Mouse (Mus musculus) hindbrain, embryonic 14.5 days (tissue): Measurements from ENCODE around the gene C1rl. TPM values are rescaled to one million over a fixed set of nuclear protein-coding genes. Genes with fewer than 3 reads are reported as not detected.
"Not testable (repeated sequence)": the region's sequence is repeated elsewhere in the genome, so short reads cannot be mapped to it uniquely, and the experiment has no call there.

Source experiments
- ATAC-seq: fragments of 200-750 bp; cut with Nextera tagmentation; 2 replicates; pipeline ENCODE4 v1.8.0; 2017; ENCODE audit warnings: moderate number of reproducible peaks, mild to moderate bottlenecking, moderate TSS enrichment, moderate library complexity; ENCODE audit not compliant: low FRiP score
- DNase-seq: peaks from one replicate; pipeline ENCODE4 v3.0.0-alpha.2; 2015; ENCODE audit warnings: low spot score
- H3K27ac ChIP-seq: fragments of 300-500 bp; sonication (generic); 2 replicates; pipeline ENCODE4 v1.5.1; 2014; ENCODE audit warnings: mild to moderate bottlenecking, moderate library complexity
- H3K27me3 ChIP-seq: fragments of 300-500 bp; sonication (generic); 2 replicates; pipeline ENCODE4 v1.6.1; 2014; ENCODE audit warnings: mild to moderate bottlenecking, low read length, mixed read lengths; ENCODE audit not compliant: control insufficient read depth, insufficient read depth
- H3K36me3 ChIP-seq: fragments of 300-500 bp; sonication (generic); replicated peaks from 2 replicates; pipeline ENCODE4 v1.6.1; 2014; ENCODE audit not compliant: control insufficient read depth, insufficient read depth
- H3K4me1 ChIP-seq: fragments of 300-500 bp; sonication (generic); replicated peaks from 2 replicates; pipeline ENCODE4 v1.6.1; 2014; ENCODE audit warnings: antibody characterized with exemption, low read length, mixed read lengths; ENCODE audit not compliant: control insufficient read depth, insufficient read depth
- H3K4me2 ChIP-seq: fragments of 300-500 bp; sonication (generic); replicated peaks from 2 replicates; pipeline ENCODE4 v1.6.1; 2014; ENCODE audit warnings: mild to moderate bottlenecking, moderate library complexity
- H3K4me3 ChIP-seq: fragments of 300-500 bp; sonication (generic); replicated peaks from 2 replicates; pipeline ENCODE4 v1.5.1; 2014; ENCODE audit warnings: mild to moderate bottlenecking, low read length
- H3K9ac ChIP-seq: fragments of 300-500 bp; sonication (generic); 2 replicates; pipeline ENCODE4 v1.6.1; 2014
- H3K9me3 ChIP-seq: fragments of 300-500 bp; sonication (generic); 2 replicates; pipeline ENCODE4 v1.6.1; 2016; ENCODE audit warnings: low read length; ENCODE audit not compliant: control insufficient read depth
- WGBS: fragments of 180-500 bp; shearing (Covaris S2); extraction: QIAGEN DNeasy Blood & Tissue Kit; methylation state at CpG from one replicate; pipeline ENCODE4 v1.1.7; 2014; 5-methylcytosine and 5-hydroxymethylcytosine counted together
- polyA plus RNA-seq: library from polyadenylated mRNA; unstranded; fragments of >200 nt; fragmentation: Nextera tagmentation; extraction: Ambion mirVana; gene quantifications from 2 replicates; pipeline ENCODE4 v1.2.1, GENCODE M21; 2014

C1rl gene
- polyA plus RNA-seq, 1 experiment from 2014 or later, result 0.31 TPM

DNA sequence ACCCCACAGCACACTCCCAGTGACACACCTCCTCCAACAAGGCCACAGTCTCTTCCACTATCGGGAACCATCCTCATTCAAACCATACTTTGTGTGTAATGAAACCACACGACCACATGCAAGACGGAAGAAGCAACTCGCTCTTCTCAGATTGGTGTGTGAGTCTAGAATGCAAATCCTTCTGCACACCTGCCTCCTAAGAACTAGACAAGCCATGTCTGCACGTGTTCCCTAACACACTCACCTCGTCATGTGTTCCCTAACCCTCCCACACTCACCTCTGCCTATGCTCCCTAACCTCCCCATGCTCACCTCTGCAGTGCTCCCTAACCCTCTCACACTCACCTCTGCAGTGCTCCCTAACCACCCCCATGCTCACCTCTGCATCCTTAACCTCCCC lies 1.5 kb upstream of the C1rl start:
- no peaks in the 10 kb centered on the region for H3K9me3 ChIP-seq
- no peak overlapping the region for H3K4me2 ChIP-seq
- no peak overlapping the region for H3K9ac ChIP-seq
- no peaks in the 10 kb centered on the region for H3K27me3 ChIP-seq
- no peak overlapping the region for H3K4me3 ChIP-seq
- no peaks in the 10 kb centered on the region for H3K4me1 ChIP-seq
- no peaks in the 10 kb centered on the region for H3K36me3 ChIP-seq
- H3K27ac ChIP-seq, result no peak overlapping the region
- 84% methylated on average over 6 of the region's 6 CpGs for WGBS
- no peak for DNase-seq
- ATAC-seq, result no peak

DNA sequence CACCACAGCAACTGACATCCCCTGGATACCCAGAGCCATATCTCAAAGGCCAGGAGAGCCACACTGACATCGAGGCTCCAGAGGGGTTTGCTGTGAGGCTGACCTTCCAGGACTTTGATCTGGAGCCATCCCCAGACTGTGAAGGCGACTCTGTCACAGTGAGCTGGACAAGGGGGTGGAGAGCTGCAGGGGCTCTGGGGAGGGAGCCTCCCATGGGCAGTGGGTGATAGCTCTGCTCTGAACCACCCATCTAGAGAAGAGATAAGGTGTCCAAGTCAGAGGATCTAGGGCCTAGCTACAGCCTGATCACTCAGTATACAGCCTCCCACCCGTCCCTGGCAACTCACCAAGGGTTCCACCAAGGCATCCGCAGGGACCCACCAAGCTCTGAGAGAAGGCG lies 973 bp downstream of the C1rl start:
- Histone ChIP-seq H3K4me1 (no peaks in the 10 kb centered on the region), H3K4me3 (no peak overlapping the region), H3K9me3 (no peaks in the 10 kb centered on the region), H3K27ac (no peak overlapping the region), H3K27me3 (no peaks in the 10 kb centered on the region), H3K9ac (no peak overlapping the region), H3K4me2 (no peak overlapping the region), H3K36me3 (no peaks in the 10 kb centered on the region)
- no peak for DNase-seq
- ATAC-seq, result no peak
- WGBS, result 82% methylated on average over 5 of the region's 5 CpGs

- WGBS, result 94% methylated on average over 5 of the region's 5 CpGs
- Histone ChIP-seq H3K9ac (no peak overlapping the region), H3K27ac (no peak overlapping the region), H3K36me3 (no peaks in the 10 kb centered on the region), H3K9me3 (no peaks in the 10 kb centered on the region), H3K4me3 (no peak overlapping the region), H3K4me2 (no peak overlapping the region), H3K4me1 (no peaks in the 10 kb centered on the region), H3K27me3 (no peaks in the 10 kb centered on the region)
- DNase-seq (no peak), ATAC-seq (no peak)
Measured at GRCm38 (mm10) chr6:124496054-124496453, 3.1 kb downstream of the C1rl start.

DNA sequence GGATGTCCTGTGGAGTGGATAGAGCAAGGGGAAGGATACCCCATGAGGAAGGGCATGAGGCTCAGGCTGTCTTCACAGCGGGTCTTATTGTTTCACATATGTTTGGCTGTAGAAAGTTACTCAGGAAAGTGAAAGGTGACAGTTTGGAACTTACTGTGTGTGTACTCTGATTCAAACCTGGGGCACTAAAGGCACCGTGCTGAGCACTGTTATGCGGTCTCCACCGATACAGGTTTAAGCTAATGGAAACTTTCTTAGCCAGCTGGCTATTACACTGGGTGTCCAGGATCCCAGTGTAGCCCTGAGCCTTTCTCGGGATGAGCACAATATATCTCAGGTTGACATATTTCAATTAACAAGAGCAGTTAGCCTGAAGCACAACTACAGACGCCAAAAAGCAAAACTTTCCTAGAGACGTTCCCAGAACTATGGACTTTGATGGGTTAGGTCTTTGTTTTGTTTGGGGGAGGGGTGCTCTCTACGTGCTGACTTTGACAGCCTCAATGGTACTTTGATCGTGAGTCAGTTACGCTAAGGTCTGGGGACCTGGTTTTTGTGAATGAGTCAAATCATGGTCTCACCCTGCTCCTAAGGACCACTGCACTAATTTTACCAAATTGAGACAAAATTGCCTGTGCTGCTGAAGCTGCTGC lies 7.1 kb downstream of the C1rl start:
- Histone ChIP-seq H3K27me3 (no peaks in the 10 kb centered on the region), H3K4me3 (no peak overlapping the region)
- 45% methylated on average over 10 of the region's 10 CpGs for WGBS

DNA sequence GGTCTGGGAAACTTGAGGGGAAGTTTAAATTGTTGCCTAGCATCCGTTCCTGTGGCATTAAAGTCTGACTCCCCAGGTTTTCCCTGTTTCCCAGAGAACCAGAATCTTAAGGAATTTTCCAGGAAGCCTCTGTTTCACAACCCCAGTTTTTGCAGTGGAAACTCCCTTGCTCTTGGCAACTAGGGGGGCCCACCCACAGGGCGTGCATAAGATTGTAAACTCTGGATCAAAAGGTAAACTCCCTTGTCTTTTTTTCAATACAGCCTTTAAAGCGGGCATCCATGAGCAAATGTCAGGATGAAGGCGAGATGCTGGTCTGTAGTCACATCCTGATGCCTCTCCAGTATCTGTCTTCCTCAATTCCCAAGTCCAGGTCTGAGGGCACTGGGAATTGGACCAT lies 8.6 kb downstream of the C1rl start:
- DNase-seq (no peak), ATAC-seq (no peak)
- Histone ChIP-seq H3K9me3 (no peaks in the 10 kb centered on the region), H3K4me3 (no peak overlapping the region), H3K9ac (no peak overlapping the region), H3K27me3 (no peaks in the 10 kb centered on the region), H3K4me1 (no peaks in the 10 kb centered on the region), H3K4me2 (no peak overlapping the region), H3K27ac (no peak overlapping the region), H3K36me3 (no peaks in the 10 kb centered on the region)
- 85% methylated on average over 4 of the region's 4 CpGs for WGBS

More for the DNA sequence above, 7.1 kb downstream of the C1rl start:
- no peaks in the 10 kb centered on the region for H3K4me1 ChIP-seq
- no peaks in the 10 kb centered on the region for H3K9me3 ChIP-seq
- no peak overlapping the region for H3K4me2 ChIP-seq
- no peak for DNase-seq
- H3K9ac ChIP-seq, result no peak overlapping the region
- no peak for ATAC-seq
- no peak overlapping the region for H3K27ac ChIP-seq
- no peaks in the 10 kb centered on the region for H3K36me3 ChIP-seq

DNA sequence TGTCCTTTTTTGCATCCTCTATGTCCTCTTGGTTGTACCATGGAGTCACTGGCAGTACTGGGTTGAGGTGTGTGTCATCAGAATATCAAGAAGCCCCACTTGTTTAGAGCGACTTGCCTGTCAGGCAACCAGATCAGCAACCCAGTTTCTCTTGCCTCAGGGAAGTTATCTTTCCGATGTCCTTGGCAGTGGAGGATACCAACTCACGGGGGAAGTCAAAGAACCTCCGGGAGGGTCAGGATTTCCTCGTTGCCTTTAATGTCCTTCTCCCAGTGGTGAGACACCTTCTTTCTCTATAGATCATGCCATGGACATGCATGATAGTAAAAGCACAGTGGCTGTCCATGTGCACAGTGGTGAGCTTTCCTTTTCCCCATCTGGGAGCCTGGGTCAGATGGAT lies 9.1 kb downstream of the C1rl start:
- Histone ChIP-seq H3K27ac (no peak overlapping the region), H3K4me1 (no peaks in the 10 kb centered on the region), H3K4me2 (no peak overlapping the region), H3K4me3 (no peak overlapping the region), H3K9ac (no peak overlapping the region), H3K9me3 (no peaks in the 10 kb centered on the region), H3K36me3 (no peaks in the 10 kb centered on the region), H3K27me3 (no peaks in the 10 kb centered on the region)
- 95% methylated on average over 5 of the region's 5 CpGs for WGBS
- DNase-seq, result no peak
- ATAC-seq, result no peak

- no peak overlapping the region for H3K9ac ChIP-seq
- ATAC-seq (no peak), DNase-seq (no peak)
- no peak overlapping the region for H3K4me2 ChIP-seq
- H3K9me3 ChIP-seq, result no peaks in the 10 kb centered on the region
- no peak overlapping the region for H3K4me3 ChIP-seq
- 78% methylated on average over 4 of the region's 4 CpGs for WGBS
- no peaks in the 10 kb centered on the region for H3K27me3 ChIP-seq
- H3K4me1 ChIP-seq, result no peaks in the 10 kb centered on the region
- H3K27ac ChIP-seq, result no peak overlapping the region
- H3K36me3 ChIP-seq, result no peaks in the 10 kb centered on the region
Measured at GRCm38 (mm10) chr6:124505028-124505427, 12.1 kb downstream of the C1rl start.

- H3K4me1 ChIP-seq, result no peaks in the 10 kb centered on the region
- no peaks in the 10 kb centered on the region for H3K9me3 ChIP-seq
- 85% methylated on average over 6 of the region's 6 CpGs for WGBS
- no peak overlapping the region for H3K27ac ChIP-seq
- no peak overlapping the region for H3K9ac ChIP-seq
- no peaks in the 10 kb centered on the region for H3K27me3 ChIP-seq
- ATAC-seq (no peak), DNase-seq (no peak)
- H3K36me3 ChIP-seq, result no peaks in the 10 kb centered on the region
- H3K4me2 ChIP-seq, result no peak overlapping the region
- H3K4me3 ChIP-seq, result no peak overlapping the region
Measured at GRCm38 (mm10) chr6:124506991-124507390, 14.1 kb downstream of the C1rl start.

DNA sequence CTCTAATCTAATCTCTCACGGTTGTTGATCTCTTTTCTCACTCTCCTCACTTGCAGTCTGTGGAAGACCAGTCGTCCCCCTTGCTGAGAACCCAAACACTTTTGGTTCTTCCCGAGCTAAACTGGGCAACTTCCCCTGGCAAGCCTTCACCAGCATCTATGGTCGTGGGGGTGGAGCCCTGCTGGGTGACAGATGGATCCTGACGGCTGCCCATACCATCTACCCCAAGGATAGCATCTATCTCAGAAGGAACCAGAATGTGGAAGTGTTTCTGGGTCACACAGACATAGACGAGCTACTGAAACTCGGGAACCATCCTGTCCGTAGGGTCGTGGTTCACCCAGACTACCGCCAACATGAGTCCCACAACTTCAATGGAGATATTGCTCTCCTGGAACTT lies 15.4 kb downstream of the C1rl start:
- 83% methylated on average over 10 of the region's 10 CpGs for WGBS
- DNase-seq (no peak), ATAC-seq (no peak)
- Histone ChIP-seq H3K4me3 (no peak overlapping the region), H3K27me3 (no peaks in the 10 kb centered on the region), H3K4me2 (no peak overlapping the region), H3K27ac (no peak overlapping the region), H3K9ac (no peak overlapping the region), H3K36me3 (no peaks in the 10 kb centered on the region), H3K4me1 (no peaks in the 10 kb centered on the region), H3K9me3 (no peaks in the 10 kb centered on the region)

DNA sequence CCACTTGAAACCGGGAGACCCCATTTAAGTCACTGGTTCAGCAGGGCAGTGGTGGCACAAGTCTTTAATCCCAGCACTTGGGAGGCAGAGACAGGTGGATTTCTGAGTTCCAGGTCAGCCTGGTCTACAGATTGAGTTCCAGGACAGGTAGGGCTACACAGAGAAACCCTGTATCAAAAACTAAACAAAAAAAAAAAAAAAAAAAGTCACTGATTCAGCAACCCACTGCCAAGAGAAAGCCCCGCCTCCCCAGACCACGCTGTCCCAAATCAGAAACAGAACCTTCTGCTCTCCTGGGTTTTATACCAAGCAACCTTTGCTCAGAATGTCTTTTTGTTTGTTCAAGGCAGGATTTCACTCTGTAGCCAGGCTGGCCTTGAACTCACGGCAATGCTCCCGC lies 16.3 kb downstream of the C1rl start:
- H3K4me1 ChIP-seq, H3K36me3 ChIP-seq, H3K9ac ChIP-seq, H3K27ac ChIP-seq, DNase-seq, H3K4me3 ChIP-seq, H3K27me3 ChIP-seq, ATAC-seq, H3K9me3 ChIP-seq, H3K4me2 ChIP-seq: not testable (repeated sequence)
- WGBS, result 83% methylated on average over 5 of the region's 5 CpGs
